Mouse (Mus musculus): Measurements from ENCODE around the gene Fam83e.

DNA sequence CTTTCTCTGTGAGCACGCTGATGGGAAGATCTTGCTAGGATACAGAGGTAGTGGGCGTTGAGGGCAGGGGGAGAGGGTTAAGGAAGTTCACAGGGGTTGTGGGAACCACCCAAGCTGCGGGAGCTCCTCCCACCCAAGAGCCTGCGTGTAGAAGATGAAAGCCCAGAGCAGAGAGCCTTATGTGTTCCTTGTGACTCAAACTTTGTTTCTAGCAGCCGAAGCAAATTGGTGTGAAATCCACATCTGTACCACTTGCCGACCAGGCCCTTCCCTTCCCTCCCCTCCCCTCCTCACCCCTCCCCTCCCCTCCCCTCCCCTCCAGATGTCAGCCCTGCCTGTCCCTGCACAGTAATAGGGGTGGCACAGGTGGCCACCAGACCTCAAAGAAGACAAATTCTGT lies 25.9 kb upstream of the Fam83e start:
- no peak for TF ChIP-seq POLR2A (IDR thresholded peaks at IDR 0.05; ENCODE audit: insufficient read depth, low read length)
- TF ChIP-seq CTCF (IDR thresholded peaks at IDR 0.05; ENCODE audit: low read depth, low read length), result no peak
